Mouse (Mus musculus): ENCODE measurements around the gene Lamtor5.

- no peak for TF ChIP-seq CTCF (IDR thresholded peaks at IDR 0.05; ENCODE audit: control insufficient read depth, insufficient read depth, insufficient read length)
- no peak for TF ChIP-seq USF1 (IDR thresholded peaks at IDR 0.05; ENCODE audit: low read depth)
- TF ChIP-seq MYOG (IDR thresholded peaks at IDR 0.05; ENCODE audit: control insufficient read depth, extremely low read depth, insufficient read length): no peak
- TF ChIP-seq MAX (IDR thresholded peaks at IDR 0.05): no peak
- TF ChIP-seq CEBPB (IDR thresholded peaks at IDR 0.05; ENCODE audit: low read depth): no peak
- no peak for TF ChIP-seq FOSL1 (IDR thresholded peaks at IDR 0.05; ENCODE audit: insufficient read depth, low read length, poor library complexity, severe bottlenecking)
- TF ChIP-seq MYOD1 (IDR thresholded peaks at IDR 0.05; ENCODE audit: control insufficient read depth, insufficient read length, low read depth): no peak
Observed at GRCm38 (mm10) chr3:107261851-107262165, 16.9 kb upstream of the Lamtor5 start.
